Mouse (Mus musculus) liver, embryonic 11.5 days (tissue): ENCODE measurements around the gene Daam1. TPM values are rescaled to one million over a fixed set of nuclear protein-coding genes. Genes with fewer than 3 reads are reported as not detected.

Experiments
- ATAC-seq: fragments of 200-750 bp; cut with Nextera tagmentation; replicated peaks from 2 replicates; pipeline ENCODE4 v1.8.0; 2017; ENCODE audit warnings: moderate number of reproducible peaks, mild to moderate bottlenecking, moderate TSS enrichment, moderate library complexity; ENCODE audit not compliant: low FRiP score
- DNase-seq: peaks from one replicate; pipeline ENCODE4 v3.0.0-alpha.2; 2017; ENCODE audit warnings: low spot score
- H3K27ac ChIP-seq: fragments of 300-500 bp; sonication (generic); 2 replicates; pipeline ENCODE4 v1.5.1; 2014; ENCODE audit warnings: mild to moderate bottlenecking, low read depth, low read length, control low read depth
- H3K27me3 ChIP-seq: fragments of 300-500 bp; sonication (generic); replicated peaks from 2 replicates; pipeline ENCODE4 v1.6.1; 2014; ENCODE audit warnings: low read length, mixed read lengths; ENCODE audit not compliant: control insufficient read depth, insufficient read depth
- H3K36me3 ChIP-seq: fragments of 300-500 bp; sonication (generic); 2 replicates; pipeline ENCODE4 v1.6.1; 2014; ENCODE audit warnings: mild to moderate bottlenecking, low read length, moderate library complexity, mixed read lengths; ENCODE audit not compliant: control insufficient read depth, insufficient read depth
- H3K4me1 ChIP-seq: fragments of 300-500 bp; sonication (generic); replicated peaks from 2 replicates; pipeline ENCODE4 v1.6.1; 2014; ENCODE audit warnings: low read length, mixed read lengths; ENCODE audit not compliant: control insufficient read depth, insufficient read depth
- H3K4me2 ChIP-seq: fragments of 300-500 bp; sonication (generic); 2 replicates; pipeline ENCODE4 v1.6.1; 2014; ENCODE audit warnings: mild to moderate bottlenecking, control low read depth, moderate library complexity
- H3K4me3 ChIP-seq: fragments of 300-500 bp; sonication (generic); 2 replicates; pipeline ENCODE4 v1.5.1; 2014; ENCODE audit warnings: low read depth, low read length, control low read depth
- H3K9ac ChIP-seq: fragments of 300-500 bp; sonication (generic); 2 replicates; pipeline ENCODE4 v1.6.1; 2014; ENCODE audit warnings: low read depth, low read length, control low read depth
- H3K9me3 ChIP-seq: fragments of 300-500 bp; sonication (generic); 2 replicates; pipeline ENCODE4 v1.6.1; 2016; ENCODE audit warnings: low read length, inconsistent platforms, mixed read lengths; ENCODE audit not compliant: control insufficient read depth
- WGBS: fragments of 180-500 bp; shearing (Covaris S2); extraction: QIAGEN DNeasy Blood & Tissue Kit; methylation state at CpG from one replicate; pipeline ENCODE4 v1.1.7; 2014; 5-methylcytosine and 5-hydroxymethylcytosine counted together
- polyA plus RNA-seq: library from polyadenylated mRNA; unstranded; fragments of >200 nt; fragmentation: Nextera tagmentation; extraction: Ambion mirVana; gene quantifications from 2 replicates; pipeline ENCODE4 v1.2.1, GENCODE M21; 2014

Daam1 gene
- polyA plus RNA-seq, 1 experiment from 2014 or later, result 15.2 TPM

GRCm38 (mm10) chr12:71899566-71899965, 68.7 kb downstream of the Daam1 start:
- WGBS, result 64% methylated on average over 4 of the region's 4 CpGs
- peaks cover 9% of the 10 kb centered on the region for H3K4me1 ChIP-seq
- H3K4me3 ChIP-seq, result no peak overlapping the region
- peaks cover 3% of the 10 kb centered on the region for H3K36me3 ChIP-seq
- H3K27ac ChIP-seq, result no peak overlapping the region
- no peaks in the 10 kb centered on the region for H3K9me3 ChIP-seq
- no peak for ATAC-seq
- H3K9ac ChIP-seq, result no peak overlapping the region
- no peak overlapping the region for H3K4me2 ChIP-seq
- DNase-seq, result no peak
- H3K27me3 ChIP-seq, result no peaks in the 10 kb centered on the region

GRCm38 (mm10) chr12:71901211-71901610, 70.3 kb downstream of the Daam1 start:
- Histone ChIP-seq H3K27ac (no peak overlapping the region), H3K36me3 (peaks cover 3% of the 10 kb centered on the region), H3K9ac (no peak overlapping the region), H3K4me2 (no peak overlapping the region), H3K4me3 (no peak overlapping the region), H3K9me3 (no peaks in the 10 kb centered on the region), H3K27me3 (no peaks in the 10 kb centered on the region), H3K4me1 (peaks cover 13% of the 10 kb centered on the region)
- DNase-seq (no peak), ATAC-seq (no peak)
- 85% methylated on average over 7 of the region's 7 CpGs for WGBS

- no peak overlapping the region for H3K9ac ChIP-seq
- H3K27ac ChIP-seq, result no peak overlapping the region
- H3K36me3 ChIP-seq, result peaks cover 3% of the 10 kb centered on the region
- 89% methylated on average over 6 of the region's 6 CpGs for WGBS
- H3K27me3 ChIP-seq, result no peaks in the 10 kb centered on the region
- H3K4me3 ChIP-seq, result no peak overlapping the region
- no peak overlapping the region for H3K4me2 ChIP-seq
- no peak for ATAC-seq
- DNase-seq, result no peak
- no peaks in the 10 kb centered on the region for H3K9me3 ChIP-seq
- peaks cover 13% of the 10 kb centered on the region for H3K4me1 ChIP-seq
Observed at GRCm38 (mm10) chr12:71901859-71902258, 71.0 kb downstream of the Daam1 start.

- no peaks in the 10 kb centered on the region for H3K9me3 ChIP-seq
- no peak overlapping the region for H3K4me3 ChIP-seq
- H3K9ac ChIP-seq, result no peak overlapping the region
- DNase-seq, result no peak
- H3K4me2 ChIP-seq, result no peak overlapping the region
- H3K27me3 ChIP-seq, result no peaks in the 10 kb centered on the region
- H3K36me3 ChIP-seq, result peaks cover 3% of the 10 kb centered on the region
- WGBS, result 86% methylated on average over 1 of the region's 1 CpGs
- H3K4me1 ChIP-seq, result peaks cover 11% of the 10 kb centered on the region
- no peak for ATAC-seq
- H3K27ac ChIP-seq, result no peak overlapping the region
Observed at GRCm38 (mm10) chr12:71902317-71902716, 71.4 kb downstream of the Daam1 start.

- 94% methylated on average over 4 of the region's 4 CpGs for WGBS
- no peak overlapping the region for H3K9ac ChIP-seq
- no peak for ATAC-seq
- H3K27me3 ChIP-seq, result no peaks in the 10 kb centered on the region
- DNase-seq, result no peak
- no peak overlapping the region for H3K4me3 ChIP-seq
- no peak overlapping the region for H3K27ac ChIP-seq
- no peak overlapping the region for H3K4me2 ChIP-seq
- H3K36me3 ChIP-seq, result peaks cover 3% of the 10 kb centered on the region
- no peaks in the 10 kb centered on the region for H3K9me3 ChIP-seq
- peaks cover 11% of the 10 kb centered on the region for H3K4me1 ChIP-seq
Observed at GRCm38 (mm10) chr12:71903218-71903617, 72.3 kb downstream of the Daam1 start.

GRCm38 (mm10) chr12:71904310-71904709, 73.4 kb downstream of the Daam1 start:
- no peak for DNase-seq
- 31% methylated on average over 4 of the region's 4 CpGs for WGBS
- Histone ChIP-seq H3K27me3 (no peaks in the 10 kb centered on the region), H3K4me2 (no peak overlapping the region; the same call in 1 of the 2 replicates), H3K9ac (no peak overlapping the region), H3K4me1 (peaks cover 11% of the 10 kb centered on the region), H3K27ac (no peak overlapping the region), H3K4me3 (no peak overlapping the region), H3K36me3 (peaks cover 3% of the 10 kb centered on the region), H3K9me3 (no peaks in the 10 kb centered on the region)
- ATAC-seq, result peak; percentile 82

- 81% methylated on average over 4 of the region's 4 CpGs for WGBS
- no peak overlapping the region for H3K9ac ChIP-seq
- no peak overlapping the region for H3K4me2 ChIP-seq
- H3K36me3 ChIP-seq, result peaks cover 3% of the 10 kb centered on the region
- no peak for DNase-seq
- H3K9me3 ChIP-seq, result no peaks in the 10 kb centered on the region
- H3K4me1 ChIP-seq, result peaks cover 11% of the 10 kb centered on the region
- H3K27me3 ChIP-seq, result no peaks in the 10 kb centered on the region
- H3K27ac ChIP-seq, result no peak overlapping the region
- ATAC-seq, result no peak
- H3K4me3 ChIP-seq, result no peak overlapping the region
Observed at GRCm38 (mm10) chr12:71904926-71905325, 74.0 kb downstream of the Daam1 start.

GRCm38 (mm10) chr12:71905640-71906320, 74.9 kb downstream of the Daam1 start:
- H3K27me3 ChIP-seq, result no peaks in the 10 kb centered on the region
- H3K9ac ChIP-seq, result no peak overlapping the region
- H3K36me3 ChIP-seq, result peaks cover 3% of the 10 kb centered on the region
- DNase-seq, result no peak
- H3K4me2 ChIP-seq, result no peak overlapping the region
- H3K4me1 ChIP-seq, result peaks cover 11% of the 10 kb centered on the region
- no peak overlapping the region for H3K27ac ChIP-seq
- no peaks in the 10 kb centered on the region for H3K9me3 ChIP-seq
- no peak overlapping the region for H3K4me3 ChIP-seq
- WGBS, result 88% methylated on average over 13 of the region's 13 CpGs
- no peak for ATAC-seq

- H3K4me3 ChIP-seq, result no peak overlapping the region
- H3K9ac ChIP-seq, result no peak overlapping the region
- H3K4me1 ChIP-seq, result peaks cover 11% of the 10 kb centered on the region
- H3K9me3 ChIP-seq, result no peaks in the 10 kb centered on the region
- no peak overlapping the region for H3K4me2 ChIP-seq
- H3K27me3 ChIP-seq, result no peaks in the 10 kb centered on the region
- peaks cover 2% of the 10 kb centered on the region for H3K36me3 ChIP-seq
- DNase-seq, result no peak
- 90% methylated on average over 12 of the region's 12 CpGs for WGBS
- ATAC-seq, result no peak
- H3K27ac ChIP-seq, result no peak overlapping the region
Observed at GRCm38 (mm10) chr12:71906582-71907267, 75.8 kb downstream of the Daam1 start.
